Mouse (Mus musculus) inflammation-experienced regulatory T-cells, adult 16 weeks (primary cell): ENCODE data around the gene Hpdl. TPM values are rescaled to one million over a fixed set of nuclear protein-coding genes. Genes with fewer than 3 reads are reported as not detected.

Experiments used
- polyA plus RNA-seq: library from polyadenylated mRNA; unstranded; fragments of 100-300 nt; shearing (Covaris generic); gene quantifications from one replicate; pipeline ENCODE4 v1.2.1, GENCODE M21; 2017

The Hpdl gene
- 0.63 TPM for polyA plus RNA-seq

DNA sequence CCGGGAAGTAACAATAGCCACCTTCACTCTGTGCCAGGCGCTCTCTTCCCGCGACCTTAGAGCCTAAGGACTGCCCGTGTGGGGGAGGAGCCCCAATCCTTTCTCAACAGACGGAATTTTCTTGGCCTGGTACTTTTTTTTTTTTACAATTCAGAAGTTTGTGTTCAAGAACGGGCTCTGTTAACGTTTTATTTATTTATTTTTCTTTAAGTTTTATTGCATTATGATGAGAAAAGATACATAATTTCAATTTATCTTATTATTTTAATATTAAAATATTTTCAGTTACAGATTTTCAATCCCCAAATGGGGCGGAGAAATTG, at the start of gene Hpdl:
Gene Hpdl (minus strand): TSS at position 14 of the 323 bp plus-strand sequence.

GRCm38 (mm10) chr4:116807197-116808129, 14.0 kb downstream of the Hpdl start, which contains the start of the genes Toe1 and Mutyh:
Gene Toe1, minus strand, starts transcription at chr4:116807640.
Gene Mutyh, plus strand, starts transcription at chr4:116807723.

Other genes with a start within 250 kb of the Hpdl start
- gene Ccdc17, start 225.1 kb downstream of the Hpdl start, polyA plus RNA-seq = 18.3 TPM
- 50.9 TPM for gene Nasp, start 193.8 kb downstream of the Hpdl start, polyA plus RNA-seq
- 361 TPM for gene Akr1a1, start 170.0 kb downstream of the Hpdl start, polyA plus RNA-seq
- gene Prdx1, start 136.2 kb downstream of the Hpdl start, polyA plus RNA-seq = 668 TPM
- gene Mmachc, start 113.3 kb downstream of the Hpdl start, polyA plus RNA-seq = 8.1 TPM
- 20.8 TPM for gene Ccdc163, start 113.2 kb downstream of the Hpdl start, polyA plus RNA-seq
- 11.4 TPM for gene Tesk2, start 100.8 kb downstream of the Hpdl start, polyA plus RNA-seq
- 48.2 TPM for gene Toe1, start 14.1 kb downstream of the Hpdl start, polyA plus RNA-seq
- 16.8 TPM for gene Mutyh, start 14.0 kb downstream of the Hpdl start, polyA plus RNA-seq
- gene Zswim5, start 55.7 kb upstream of the Hpdl start, polyA plus RNA-seq = 0.05 TPM
- 107 TPM for gene Urod, start 172.7 kb upstream of the Hpdl start, polyA plus RNA-seq
- 11.1 TPM for gene Hectd3, start 173.6 kb upstream of the Hpdl start, polyA plus RNA-seq
- gene Eif2b3, start 197.7 kb upstream of the Hpdl start, polyA plus RNA-seq = 32.8 TPM